Mouse (Mus musculus) kidney, embryonic 14.5 days (tissue): Measurements from ENCODE around the gene Aldh1a3. TPM values are rescaled to one million over a fixed set of nuclear protein-coding genes. Genes with fewer than 3 reads are reported as not detected.

Experiments
- ATAC-seq: fragments of 200-750 bp; cut with Nextera tagmentation; 2 replicates; pipeline ENCODE4 v1.8.0; 2017; ENCODE audit warnings: moderate number of reproducible peaks, mild to moderate bottlenecking, moderate TSS enrichment, moderate library complexity; ENCODE audit not compliant: low FRiP score, low TSS enrichment
- H3K27ac ChIP-seq: fragments of 300-500 bp; sonication (generic); 2 replicates; pipeline ENCODE4 v1.5.1; 2014; ENCODE audit warnings: low read depth, mild to moderate bottlenecking, low read length, moderate library complexity, mixed read lengths
- H3K27me3 ChIP-seq: fragments of 300-500 bp; sonication (generic); 2 replicates; pipeline ENCODE4 v1.6.1; 2014; ENCODE audit warnings: mild to moderate bottlenecking, low read length; ENCODE audit not compliant: control insufficient read depth, insufficient read depth
- H3K36me3 ChIP-seq: fragments of 300-500 bp; sonication (generic); 2 replicates; pipeline ENCODE4 v1.6.1; 2014; ENCODE audit warnings: low read length, mixed read lengths; ENCODE audit not compliant: control insufficient read depth, insufficient read depth
- H3K4me1 ChIP-seq: fragments of 300-500 bp; sonication (generic); 2 replicates; pipeline ENCODE4 v1.6.1; 2014; ENCODE audit warnings: low read length, mixed read lengths; ENCODE audit not compliant: control insufficient read depth, insufficient read depth
- H3K4me2 ChIP-seq: fragments of 300-500 bp; sonication (generic); replicated peaks from 2 replicates; pipeline ENCODE4 v1.6.1; 2014; ENCODE audit warnings: low read depth, mild to moderate bottlenecking, low read length
- H3K4me3 ChIP-seq: fragments of 300-500 bp; sonication (generic); 2 replicates; pipeline ENCODE4 v1.5.1; 2014; ENCODE audit warnings: mild to moderate bottlenecking, low read length
- H3K9ac ChIP-seq: fragments of 300-500 bp; sonication (generic); 2 replicates; pipeline ENCODE4 v1.6.1; 2014; ENCODE audit warnings: low read depth, mild to moderate bottlenecking, low read length, moderate library complexity
- H3K9me3 ChIP-seq: fragments of 300-500 bp; sonication (generic); 2 replicates; pipeline ENCODE4 v1.6.1; 2016; ENCODE audit warnings: low read length; ENCODE audit not compliant: control insufficient read depth
- WGBS: fragments of 180-500 bp; shearing (Covaris S2); extraction: QIAGEN DNeasy Blood & Tissue Kit; methylation state at CpG from one replicate; pipeline ENCODE4 v1.1.7; 2014; 5-methylcytosine and 5-hydroxymethylcytosine counted together
- polyA plus RNA-seq: library from polyadenylated mRNA; unstranded; fragments of >200 nt; fragmentation: Nextera tagmentation; extraction: Ambion mirVana; gene quantifications from 2 replicates; pipeline ENCODE4 v1.2.1, GENCODE M21; 2014

Aldh1a3 gene
- polyA plus RNA-seq, 1 experiment from 2014 or later, result 41.7 TPM

- peak overlapping the region; percentile 54 for H3K9ac ChIP-seq
- H3K4me1 ChIP-seq, result 0 out of 2 replicates have a peak, but pooled peaks cover 5% of the 10 kb centered on the region
- WGBS, result under 1% methylated on average over 23 of the region's 23 CpGs
- peak; percentile 45 for ATAC-seq
- no peaks in the 10 kb centered on the region for H3K9me3 ChIP-seq
- H3K4me2 ChIP-seq, result peak overlapping the region; percentile 94
- H3K4me3 ChIP-seq, result peak overlapping the region; percentile 57
- no peak overlapping the region for H3K27ac ChIP-seq
- peaks cover 38% of the 10 kb centered on the region for H3K27me3 ChIP-seq
- no peaks in the 10 kb centered on the region for H3K36me3 ChIP-seq
Observed at GRCm38 (mm10) chr7:66427053-66427436, 272 bp downstream of the Aldh1a3 start.

GRCm38 (mm10) chr7:66421903-66422302 is 5.4 kb downstream of the Aldh1a3 start:
- no peak overlapping the region for H3K4me2 ChIP-seq
- peaks cover 19% of the 10 kb centered on the region for H3K27me3 ChIP-seq
- no peak overlapping the region for H3K4me3 ChIP-seq
- no peak overlapping the region for H3K27ac ChIP-seq
- 65% methylated on average over 8 of the region's 8 CpGs for WGBS
- no peak overlapping the region for H3K9ac ChIP-seq
- H3K4me1 ChIP-seq, result 0 out of 2 replicates have a peak, but pooled peaks cover 1% of the 10 kb centered on the region
- peak; percentile 62 for ATAC-seq
- H3K36me3 ChIP-seq, result no peaks in the 10 kb centered on the region
- H3K9me3 ChIP-seq, result no peaks in the 10 kb centered on the region

GRCm38 (mm10) chr7:66418981-66419380 is 8.3 kb downstream of the Aldh1a3 start:
- Histone ChIP-seq H3K9ac (no peak overlapping the region), H3K4me1 (no peaks in the 10 kb centered on the region), H3K9me3 (no peaks in the 10 kb centered on the region), H3K4me3 (no peak overlapping the region), H3K27me3 (no peaks in the 10 kb centered on the region), H3K27ac (no peak overlapping the region), H3K4me2 (no peak overlapping the region), H3K36me3 (no peaks in the 10 kb centered on the region)
- WGBS, result 51% methylated on average over 12 of the region's 12 CpGs
- no peak for ATAC-seq

- Histone ChIP-seq H3K27me3 (no peaks in the 10 kb centered on the region), H3K4me1 (no peaks in the 10 kb centered on the region), H3K4me2 (no peak overlapping the region), H3K36me3 (no peaks in the 10 kb centered on the region), H3K9me3 (no peaks in the 10 kb centered on the region), H3K4me3 (no peak overlapping the region), H3K9ac (no peak overlapping the region), H3K27ac (no peak overlapping the region)
- WGBS, result 80% methylated on average over 4 of the region's 4 CpGs
- no peak for ATAC-seq
Observed at GRCm38 (mm10) chr7:66416829-66417228, 10.5 kb downstream of the Aldh1a3 start.

- H3K36me3 ChIP-seq, result no peaks in the 10 kb centered on the region
- H3K9me3 ChIP-seq, result no peaks in the 10 kb centered on the region
- H3K9ac ChIP-seq, result no peak overlapping the region
- H3K27ac ChIP-seq, result no peak overlapping the region
- no peak for ATAC-seq
- H3K4me3 ChIP-seq, result no peak overlapping the region
- no peaks in the 10 kb centered on the region for H3K27me3 ChIP-seq
- no peak overlapping the region for H3K4me2 ChIP-seq
- WGBS, result 74% methylated on average over 7 of the region's 7 CpGs
- no peaks in the 10 kb centered on the region for H3K4me1 ChIP-seq
Observed at GRCm38 (mm10) chr7:66413093-66413492, 14.2 kb downstream of the Aldh1a3 start.

- ATAC-seq, result no peak; the same call in 1 of the 2 replicates
- Histone ChIP-seq H3K27me3 (no peaks in the 10 kb centered on the region), H3K9ac (no peak overlapping the region), H3K4me1 (0 out of 2 replicates have a peak, but pooled peaks cover 4% of the 10 kb centered on the region), H3K27ac (no peak overlapping the region), H3K4me3 (no peak overlapping the region), H3K4me2 (no peak overlapping the region), H3K36me3 (no peaks in the 10 kb centered on the region), H3K9me3 (no peaks in the 10 kb centered on the region)
- 74% methylated on average over 6 of the region's 6 CpGs for WGBS
Observed at GRCm38 (mm10) chr7:66409433-66409832, 17.9 kb downstream of the Aldh1a3 start.

GRCm38 (mm10) chr7:66406971-66407370 is 20.3 kb downstream of the Aldh1a3 start:
- no peak overlapping the region for H3K27ac ChIP-seq
- peaks cover 4% of the 10 kb centered on the region; the same call in 1 of the 2 replicates for H3K4me1 ChIP-seq
- no peak overlapping the region for H3K4me2 ChIP-seq
- ATAC-seq, result no peak
- no peaks in the 10 kb centered on the region for H3K36me3 ChIP-seq
- no peak overlapping the region for H3K9ac ChIP-seq
- no peaks in the 10 kb centered on the region for H3K9me3 ChIP-seq
- no peaks in the 10 kb centered on the region for H3K27me3 ChIP-seq
- H3K4me3 ChIP-seq, result no peak overlapping the region
- 75% methylated on average over 8 of the region's 8 CpGs for WGBS

- H3K4me3 ChIP-seq, result no peak overlapping the region
- peaks cover 8% of the 10 kb centered on the region for H3K4me1 ChIP-seq
- H3K27me3 ChIP-seq, result no peaks in the 10 kb centered on the region
- ATAC-seq, result no peak
- 51% methylated on average over 13 of the region's 13 CpGs for WGBS
- H3K27ac ChIP-seq, result no peak overlapping the region
- H3K36me3 ChIP-seq, result no peaks in the 10 kb centered on the region
- H3K4me2 ChIP-seq, result no peak overlapping the region
- H3K9me3 ChIP-seq, result no peaks in the 10 kb centered on the region
- no peak overlapping the region for H3K9ac ChIP-seq
Observed at GRCm38 (mm10) chr7:66405951-66406721, 21.2 kb downstream of the Aldh1a3 start.

GRCm38 (mm10) chr7:66405541-66405940 is 21.8 kb downstream of the Aldh1a3 start:
- Histone ChIP-seq H3K9me3 (no peaks in the 10 kb centered on the region), H3K4me2 (no peak overlapping the region), H3K27me3 (no peaks in the 10 kb centered on the region), H3K4me1 (peaks cover 8% of the 10 kb centered on the region), H3K27ac (no peak overlapping the region), H3K9ac (no peak overlapping the region), H3K4me3 (no peak overlapping the region), H3K36me3 (no peaks in the 10 kb centered on the region)
- 47% methylated on average over 11 of the region's 11 CpGs for WGBS
- no peak for ATAC-seq
